Mouse (Mus musculus): ENCODE measurements at regions not wholly inside any gene's neighbourhood (a gene's known extent, or its start where the extent isn't known, plus 50 kb on each side); places are given as distances from the start of the nearest gene placed in this dataset.

GRCm38 (mm10) chr9:100194604-100195444 is 291.8 kb downstream of the Il20rb start:
- no peak for DNase-seq

GRCm38 (mm10) chr9:100194158-100194557 is 292.4 kb downstream of the Il20rb start:
- no peak for DNase-seq

GRCm38 (mm10) chr9:100184081-100184480 is 302.5 kb downstream of the Il20rb start:
- peak; percentile 3 to 5 for DNase-seq

GRCm38 (mm10) chr9:100176291-100176690 is 300.3 kb upstream of the Sox14 start:
- no peak for DNase-seq

GRCm38 (mm10) chr9:100166256-100166655 is 290.3 kb upstream of the Sox14 start:
- no peak for DNase-seq

- no peak for DNase-seq
These were observed 286.0 kb upstream of the Sox14 start for GRCm38 (mm10) chr9:100161961-100162360.

All from kidney, postnatal 36 days (tissue).